Mouse (Mus musculus) lung, postnatal 4 days (tissue): ENCODE data around the gene Kcnj2.
A peak's percentile ranks its signal among the peaks of the same experiment; 100 is the strongest.

Experiments
- DNase-seq, 2 experiments: peaks; one replicate each; pipeline ENCODE4 v3.0.0; 2021

Gene Kcnj2

GRCm38 (mm10) chr11:111092967-111093366 lies 27.0 kb downstream of the Kcnj2 start:
- no peak for DNase-seq

GRCm38 (mm10) chr11:111096612-111097011 lies 30.6 kb downstream of the Kcnj2 start:
- peak in 1 of 2 experiments; percentile 20 for DNase-seq

GRCm38 (mm10) chr11:111100131-111100530 lies 34.2 kb downstream of the Kcnj2 start:
- DNase-seq: no peak

- DNase-seq: no peak
Measured at GRCm38 (mm10) chr11:111100651-111101050, 34.7 kb downstream of the Kcnj2 start.

- DNase-seq: no peak
Measured at GRCm38 (mm10) chr11:111101620-111102176, 35.7 kb downstream of the Kcnj2 start.

- no peak for DNase-seq
Measured at GRCm38 (mm10) chr11:111104422-111104821, 38.5 kb downstream of the Kcnj2 start.

GRCm38 (mm10) chr11:111108130-111108529 lies 42.2 kb downstream of the Kcnj2 start:
- DNase-seq: no peak

- DNase-seq: peak; percentile 51 to 52
Measured at GRCm38 (mm10) chr11:111121514-111121913, 55.5 kb downstream of the Kcnj2 start.

- DNase-seq: no peak
Measured at GRCm38 (mm10) chr11:111123324-111123723, 57.4 kb downstream of the Kcnj2 start.

GRCm38 (mm10) chr11:111125963-111126362 lies 60.0 kb downstream of the Kcnj2 start:
- no peak for DNase-seq
